Mouse (Mus musculus) left cerebral cortex, postnatal 25 days (tissue): ENCODE measurements at regions not wholly inside any gene's neighbourhood (a gene's known extent, or its start where the extent isn't known, plus 50 kb on each side); places are given as distances from the start of the nearest gene placed in this dataset.

Experiments
- DNase-seq, 2 experiments: peaks; one replicate each; pipeline ENCODE4 v3.0.0; 2022; ENCODE audit warnings: low spot score in 2 of 2, mixed read lengths in 1 of 2
- intact Hi-C: fragments of 180-260 bp; cut with DNase I; formaldehyde crosslinking; loops from one replicate; pipeline ENCODE4 v1.15.1; 2025

DNA sequence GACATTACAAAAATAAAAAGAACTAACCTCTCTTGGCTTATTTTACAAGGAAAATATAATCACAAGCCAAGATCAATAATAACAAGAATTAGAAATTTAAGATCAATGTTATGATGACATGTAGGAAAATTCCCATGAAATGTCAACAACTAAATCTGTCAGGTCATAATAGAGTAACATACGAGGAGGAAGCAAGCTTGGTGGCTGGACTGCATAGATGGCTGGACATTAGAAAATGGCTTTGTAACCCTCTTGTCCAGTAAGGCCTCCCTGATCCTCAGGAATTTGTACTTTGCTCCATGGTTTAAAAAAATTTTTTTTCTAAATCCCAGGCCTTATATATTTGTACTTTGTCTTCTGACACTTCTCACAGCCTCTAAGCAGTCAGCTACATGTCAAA lies 132.7 kb upstream of the Aoah start:
- intact Hi-C loops: no loop called here

DNA sequence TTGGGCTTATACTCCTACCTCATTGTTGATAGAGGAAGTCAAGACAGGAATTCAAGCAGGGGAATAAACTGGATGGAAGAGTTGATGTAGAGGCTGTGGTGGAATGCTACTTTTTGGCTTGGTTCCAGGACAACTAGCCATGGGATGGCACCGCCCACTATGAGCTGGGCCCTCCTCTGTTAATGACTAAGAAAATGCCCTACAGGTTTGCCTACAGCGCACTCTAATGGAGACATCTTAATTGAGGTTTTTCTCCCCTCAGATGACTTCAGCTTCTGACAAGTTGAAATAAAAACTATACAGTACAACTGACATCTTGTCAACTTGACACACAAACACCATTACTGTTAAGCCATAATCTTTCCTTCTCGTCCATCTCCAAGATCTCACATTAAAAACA lies 115.2 kb upstream of the Aoah start:
- intact Hi-C loops: no loop called here
- no peak for DNase-seq

More for the DNA sequence above, 132.7 kb upstream of the Aoah start:
- no peak for DNase-seq

DNA sequence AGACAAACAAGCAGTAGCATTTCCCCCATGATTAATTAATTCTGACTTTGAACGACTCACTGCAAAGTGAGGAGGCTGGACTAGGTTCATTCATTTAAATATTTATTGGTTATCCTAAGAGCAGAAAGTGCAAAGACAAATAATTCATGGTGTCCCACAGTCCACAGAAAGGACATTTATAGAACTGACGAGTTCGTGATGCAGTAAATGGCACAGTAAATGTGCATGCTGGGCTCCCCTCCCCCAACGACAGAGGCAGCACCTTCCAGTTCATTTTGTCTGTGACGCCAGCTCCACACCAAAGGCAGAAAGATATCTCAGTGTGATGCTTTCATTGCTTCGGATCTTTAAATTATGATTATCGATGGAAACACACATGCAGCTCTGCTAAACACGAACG lies 107.0 kb upstream of the Aoah start:
- intact Hi-C loops: no loop called here
- DNase-seq: no peak

DNA sequence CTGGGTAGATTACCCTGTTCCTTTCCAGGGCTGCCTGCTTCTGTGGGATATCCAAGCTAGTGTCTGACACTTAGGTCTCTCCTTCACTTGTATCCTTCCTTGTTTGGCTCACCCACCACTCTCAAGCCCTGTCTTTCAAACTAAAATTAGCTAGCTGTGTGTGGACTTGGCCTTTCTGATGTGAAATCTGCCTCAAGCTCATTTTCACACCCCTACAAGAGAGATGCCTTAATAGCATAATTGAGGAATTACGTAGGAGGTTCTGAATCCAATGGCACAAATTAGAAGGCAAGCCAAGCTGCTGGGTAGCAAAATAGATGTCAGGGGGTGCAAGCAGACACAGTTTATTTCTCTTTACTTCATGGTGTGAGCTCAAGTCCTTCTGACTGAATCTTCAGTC lies 106.5 kb upstream of the Aoah start:
- intact Hi-C loops: no loop called here
- peak; percentile 9 to 34 for DNase-seq

DNA sequence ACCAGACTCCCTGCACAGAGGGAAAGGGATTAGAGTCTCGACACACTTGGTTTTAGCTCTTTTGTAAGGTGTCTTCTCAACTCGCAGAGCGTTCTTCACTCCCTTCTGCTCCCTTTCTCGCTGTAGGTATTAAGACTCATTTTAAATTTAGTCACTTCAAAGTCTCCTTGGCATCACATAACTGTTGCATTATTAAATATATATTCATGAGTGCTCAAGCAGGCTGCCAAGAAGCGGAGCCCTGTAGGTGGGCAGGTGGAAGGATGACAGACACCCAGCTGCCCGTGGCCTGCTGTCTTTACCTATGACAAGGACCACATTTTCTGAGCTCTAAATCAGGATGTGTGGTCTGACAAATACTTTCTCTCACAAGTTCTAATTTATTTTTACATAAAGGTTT lies 82.4 kb upstream of the Aoah start:
- intact Hi-C loops: no loop called here
- DNase-seq: peak; percentile 8 to 56

DNA sequence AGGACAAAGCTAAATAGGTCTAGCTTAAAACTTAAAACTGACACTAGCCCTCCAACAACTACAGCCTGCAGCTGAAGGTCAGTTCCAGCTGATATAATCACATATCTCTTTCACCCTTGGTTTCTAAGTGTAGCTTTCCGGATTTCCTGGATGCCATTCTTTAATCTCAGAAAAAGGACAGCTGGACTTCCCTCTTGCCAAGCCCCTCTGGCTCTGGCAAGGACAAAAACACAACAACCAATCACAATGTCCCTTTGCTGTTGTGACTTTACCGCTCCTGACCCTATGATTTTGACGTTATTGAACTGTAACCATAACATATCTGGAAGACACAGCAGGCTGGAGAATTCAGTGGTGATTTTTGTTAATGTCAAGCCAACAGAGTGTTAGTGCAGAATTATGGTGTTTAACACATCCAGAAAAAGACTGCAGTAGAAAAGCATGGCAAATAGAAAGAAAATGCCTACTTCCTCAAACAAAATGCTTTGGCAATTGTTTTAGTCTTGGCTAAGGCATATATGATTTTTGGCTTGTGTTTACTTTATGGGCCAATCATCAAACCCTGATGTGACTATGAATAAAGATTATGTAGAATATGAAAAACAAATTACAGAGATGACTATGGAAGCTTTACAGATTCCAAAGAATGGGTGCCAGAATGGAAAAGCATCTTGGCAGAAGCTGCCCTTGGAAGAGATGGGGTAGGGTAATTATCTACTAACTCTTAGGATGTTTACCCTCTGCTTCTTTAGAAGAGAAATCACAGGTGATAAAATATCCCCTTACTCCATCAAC lies 70.4 kb upstream of the Aoah start:
- peak in 1 of 2 experiments; percentile 15 for DNase-seq
- intact Hi-C loops: no loop called here

DNA sequence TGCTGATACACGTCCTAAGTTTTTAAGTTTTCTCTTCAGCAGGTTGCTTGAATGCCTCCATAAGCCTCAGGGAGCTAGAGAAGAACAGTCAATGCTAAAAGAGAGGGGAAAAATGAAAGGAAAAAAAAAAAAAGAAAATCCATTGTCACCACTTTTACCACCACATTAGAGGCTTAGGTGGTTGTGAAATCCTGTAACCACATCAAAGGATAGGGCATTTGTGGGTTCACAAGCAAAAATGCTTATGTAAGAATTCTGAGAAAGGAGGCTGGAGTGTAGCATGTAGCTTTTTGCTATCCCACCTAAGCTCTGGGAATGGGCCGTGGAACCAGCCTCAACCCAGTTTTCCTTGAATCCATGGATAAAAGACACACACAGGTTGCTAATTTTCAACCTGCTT lies 69.5 kb upstream of the Aoah start:
- intact Hi-C loops: no loop called here
- no peak for DNase-seq

DNA sequence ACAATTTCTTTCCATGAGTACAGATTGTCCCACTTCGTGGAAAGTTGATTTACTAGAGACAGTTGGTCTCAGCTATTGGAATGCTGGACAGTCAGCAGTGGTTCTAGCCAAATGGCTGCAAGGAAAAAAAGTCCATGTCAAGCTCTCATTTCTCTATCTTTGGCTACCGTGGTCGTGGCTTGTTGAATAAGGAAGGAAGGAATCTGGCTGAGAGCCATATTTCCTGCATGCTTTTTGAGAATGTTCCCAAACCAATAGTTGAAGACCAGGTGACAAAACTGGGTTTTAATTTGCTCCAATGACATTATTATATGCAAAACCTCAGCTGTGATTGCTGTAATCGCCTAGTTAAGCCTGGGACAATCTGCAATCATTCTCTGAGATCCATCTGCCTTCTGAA lies 68.4 kb upstream of the Aoah start:
- no peak for DNase-seq

DNA sequence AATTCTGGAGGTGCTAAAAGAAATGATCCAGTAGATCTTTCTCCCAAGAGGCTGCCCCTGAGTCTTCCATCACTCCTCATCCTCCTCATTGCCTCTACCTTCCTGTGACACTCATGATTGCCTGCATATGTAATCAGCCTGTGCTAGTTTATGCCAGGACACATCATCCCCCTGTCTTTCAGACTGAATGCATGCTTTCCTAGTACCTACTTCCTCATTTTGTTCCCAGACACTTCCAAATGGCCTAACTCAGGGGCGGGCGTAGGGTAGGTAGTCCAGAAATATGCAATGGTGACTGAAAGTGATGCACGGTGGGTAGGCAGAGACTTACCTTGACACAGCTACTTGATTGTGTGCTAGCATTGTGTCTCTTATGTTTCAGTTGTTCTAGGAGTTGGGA lies 65.8 kb upstream of the Aoah start:
- no peak for DNase-seq
- intact Hi-C loops: no loop called here

More for the DNA sequence above, 68.4 kb upstream of the Aoah start:
- intact Hi-C loops: no loop called here

DNA sequence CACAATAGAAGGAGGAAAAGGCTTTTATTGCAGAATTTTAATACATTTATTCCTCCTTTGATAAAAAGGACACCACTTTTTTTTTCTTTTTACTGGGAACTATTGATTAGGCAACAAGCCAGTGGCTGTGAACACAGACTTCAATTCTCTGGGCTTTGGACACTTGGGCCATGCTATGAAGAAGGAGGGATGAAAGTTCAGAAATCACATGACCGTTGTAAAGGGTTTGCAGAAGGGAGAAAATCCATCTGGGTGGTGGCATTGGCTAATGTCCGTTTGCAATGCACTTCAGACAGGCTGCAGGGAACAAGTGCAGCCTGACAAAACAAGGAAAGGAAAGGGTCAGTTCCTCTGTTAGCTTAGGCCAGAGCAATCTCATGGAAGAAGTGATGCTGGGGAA lies 60.9 kb upstream of the Aoah start:
- intact Hi-C loops: no loop called here
- no peak for DNase-seq

DNA sequence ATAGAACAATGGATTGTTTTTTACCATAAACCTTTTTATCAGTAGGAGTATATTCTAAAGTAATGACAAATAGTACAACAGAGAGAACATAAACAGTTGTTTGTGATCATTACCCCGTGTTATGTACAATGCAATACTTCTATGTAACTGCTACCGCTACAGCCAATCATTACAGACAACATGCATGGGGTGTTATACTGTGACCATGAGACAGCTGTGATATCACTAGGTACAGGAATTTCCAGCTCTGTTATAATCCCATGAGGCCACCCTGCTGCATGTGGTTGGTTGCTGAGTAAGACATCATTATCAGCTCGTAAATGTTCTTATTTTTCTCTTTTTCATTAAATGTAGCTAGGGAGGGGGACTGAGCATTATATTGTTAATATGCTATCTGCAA lies 59.6 kb upstream of the Aoah start:
- DNase-seq: no peak
- intact Hi-C loops: no loop called here

DNA sequence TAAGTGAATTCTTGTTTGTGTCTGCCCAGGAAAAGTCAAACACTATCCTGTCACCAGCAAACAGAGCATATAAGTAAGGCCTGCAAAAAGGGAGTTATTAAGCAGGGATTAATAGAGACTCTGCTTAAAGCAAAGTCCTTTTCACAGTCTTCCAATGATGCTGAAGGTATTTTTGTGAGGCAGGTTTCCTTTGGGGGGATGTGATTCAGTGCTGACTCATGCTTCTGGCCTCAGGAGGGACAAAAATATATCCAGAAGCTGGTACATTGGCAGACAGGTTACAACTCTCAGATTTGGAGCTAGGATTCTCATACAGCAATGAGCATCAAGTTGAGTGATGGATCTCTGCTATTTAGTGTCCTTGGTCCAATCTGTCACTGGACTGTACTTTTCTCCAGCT lies 57.3 kb upstream of the Aoah start:
- intact Hi-C loops: no loop called here
- peak in 1 of 2 experiments; percentile 55 for DNase-seq
